Mouse (Mus musculus): Measurements from ENCODE around the gene Des. TPM values are rescaled to one million over a fixed set of nuclear protein-coding genes. Genes with fewer than 3 reads are reported as not detected.

The Des gene
- polyA plus RNA-seq, 1 experiment from 2014 or later: 42.9 TPM

GRCm38 (mm10) chr1:75382356-75383071, 22.4 kb downstream of the Des start:
- peaks cover 4% of the 10 kb centered on the region; the same call in 1 of the 2 replicates for H3K36me3 ChIP-seq (ENCODE audit: insufficient read depth)
- DNase-seq (peak; percentile 70), ATAC-seq (ENCODE audit: insufficient read depth) (peak; percentile 50)
- H3K9me3 ChIP-seq (ENCODE audit: low read depth, low read length): no peaks in the 10 kb centered on the region
- peaks cover 7% of the 10 kb centered on the region for H3K27me3 ChIP-seq (ENCODE audit: insufficient read depth, low read length)
- peak overlapping the region; percentile 62 for H3K4me3 ChIP-seq (ENCODE audit: low read depth, low read length)
- peak overlapping the region; percentile 78; the same call in 1 of the 2 replicates for H3K27ac ChIP-seq (ENCODE audit: low read depth)
- H3K4me1 ChIP-seq (ENCODE audit: insufficient read depth): peaks cover 11% of the 10 kb centered on the region
- no peak for TF ChIP-seq CTCF (IDR thresholded peaks at IDR 0.05; ENCODE audit: low read depth)
- H3K4me2 ChIP-seq: peak overlapping the region; percentile 78
- peak overlapping the region; percentile 57 for H3K9ac ChIP-seq
- WGBS: 1% methylated on average over 28 of the region's 28 CpGs

DNA sequence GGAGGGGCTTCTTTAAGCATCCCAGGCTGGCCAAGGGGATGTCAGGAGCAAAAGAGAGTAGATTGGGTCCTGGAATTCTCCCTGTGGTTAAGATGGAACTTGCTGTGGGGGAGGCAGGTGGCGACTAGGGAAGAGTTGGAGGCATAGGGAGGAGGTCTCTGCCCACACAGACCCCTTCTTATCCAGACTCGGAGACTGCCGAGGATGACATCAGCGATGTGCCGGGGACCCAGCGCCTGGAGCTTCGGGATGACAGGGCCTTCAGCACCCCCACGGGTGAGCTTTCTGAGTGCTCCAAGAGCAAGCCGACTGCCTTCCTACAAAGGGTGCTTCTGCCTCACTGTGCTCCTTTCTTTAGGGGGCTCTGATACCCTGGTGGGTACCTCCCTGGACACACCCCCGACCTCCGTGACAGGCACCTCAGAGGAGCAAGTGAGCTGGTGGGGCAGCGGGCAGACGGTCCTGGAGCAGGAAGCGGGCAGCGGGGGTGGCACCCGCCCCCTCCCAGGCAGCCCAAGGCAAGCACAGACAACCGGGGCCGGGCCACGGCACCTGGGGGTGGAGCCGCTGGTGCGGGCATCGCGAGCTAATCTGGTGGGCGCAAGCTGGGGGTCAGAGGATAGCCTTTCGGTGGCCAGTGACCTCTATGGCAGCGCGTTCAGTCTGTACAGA, 24.5 kb downstream of the Des start:
- no peak for ATAC-seq (ENCODE audit: insufficient read depth)
- Histone ChIP-seq H3K9ac (no peak overlapping the region), H3K36me3 (ENCODE audit: insufficient read depth) (peaks cover 12% of the 10 kb centered on the region; the same call in 1 of the 2 replicates), H3K4me3 (ENCODE audit: low read depth, low read length) (no peak overlapping the region), H3K27ac (ENCODE audit: low read depth) (no peak overlapping the region), H3K4me2 (no peak overlapping the region), H3K9me3 (ENCODE audit: low read depth, low read length) (no peaks in the 10 kb centered on the region), H3K27me3 (ENCODE audit: insufficient read depth, low read length) (peaks cover 25% of the 10 kb centered on the region), H3K4me1 (ENCODE audit: insufficient read depth) (peaks cover 21% of the 10 kb centered on the region)
- no peak for TF ChIP-seq CTCF (IDR thresholded peaks at IDR 0.05; ENCODE audit: low read depth)
- WGBS: 90% methylated on average over 27 of the region's 27 CpGs
- no peak for DNase-seq

GRCm38 (mm10) chr1:75385142-75385730, 25.1 kb downstream of the Des start:
- Histone ChIP-seq H3K4me2 (peak overlapping the region; percentile 10; the same call in 1 of the 2 replicates), H3K27ac (ENCODE audit: low read depth) (no peak overlapping the region), H3K4me3 (ENCODE audit: low read depth, low read length) (no peak overlapping the region), H3K36me3 (ENCODE audit: insufficient read depth) (peaks cover 12% of the 10 kb centered on the region; the same call in 1 of the 2 replicates), H3K27me3 (ENCODE audit: insufficient read depth, low read length) (peaks cover 25% of the 10 kb centered on the region), H3K9ac (peak overlapping the region; percentile 9; the same call in 1 of the 2 replicates), H3K4me1 (ENCODE audit: insufficient read depth) (peaks cover 21% of the 10 kb centered on the region), H3K9me3 (ENCODE audit: low read depth, low read length) (no peaks in the 10 kb centered on the region)
- DNase-seq (no peak), ATAC-seq (ENCODE audit: insufficient read depth) (no peak)
- no peak for TF ChIP-seq CTCF (IDR thresholded peaks at IDR 0.05; ENCODE audit: low read depth)
- WGBS: 61% methylated on average over 20 of the region's 20 CpGs

- Histone ChIP-seq H3K9ac (no peak overlapping the region), H3K27ac (ENCODE audit: low read depth) (no peak overlapping the region), H3K4me2 (no peak overlapping the region), H3K4me3 (ENCODE audit: low read depth, low read length) (no peak overlapping the region), H3K9me3 (ENCODE audit: low read depth, low read length) (no peaks in the 10 kb centered on the region), H3K4me1 (ENCODE audit: insufficient read depth) (peaks cover 21% of the 10 kb centered on the region), H3K36me3 (ENCODE audit: insufficient read depth) (peaks cover 17% of the 10 kb centered on the region; the same call in 1 of the 2 replicates), H3K27me3 (ENCODE audit: insufficient read depth, low read length) (peaks cover 25% of the 10 kb centered on the region)
- DNase-seq: peak; percentile 37
- 34% methylated on average over 4 of the region's 4 CpGs for WGBS
- TF ChIP-seq CTCF (IDR thresholded peaks at IDR 0.05; ENCODE audit: low read depth): no peak
- no peak for ATAC-seq (ENCODE audit: insufficient read depth)
These were observed 26.0 kb downstream of the Des start for GRCm38 (mm10) chr1:75386149-75386548.

GRCm38 (mm10) chr1:75387469-75387928, 27.4 kb downstream of the Des start:
- H3K27ac ChIP-seq (ENCODE audit: low read depth): no peak overlapping the region
- no peak overlapping the region for H3K9ac ChIP-seq
- peak overlapping the region; percentile 26 for H3K4me3 ChIP-seq (ENCODE audit: low read depth, low read length)
- H3K36me3 ChIP-seq (ENCODE audit: insufficient read depth): peaks cover 17% of the 10 kb centered on the region; the same call in 1 of the 2 replicates
- H3K4me2 ChIP-seq: peak overlapping the region; percentile 55
- WGBS: 29% methylated on average over 7 of the region's 7 CpGs
- no peak for DNase-seq
- peaks cover 17% of the 10 kb centered on the region for H3K4me1 ChIP-seq (ENCODE audit: insufficient read depth)
- TF ChIP-seq CTCF (IDR thresholded peaks at IDR 0.05; ENCODE audit: low read depth): no peak
- no peak for ATAC-seq (ENCODE audit: insufficient read depth)
- H3K9me3 ChIP-seq (ENCODE audit: low read depth, low read length): no peaks in the 10 kb centered on the region
- H3K27me3 ChIP-seq (ENCODE audit: insufficient read depth, low read length): peaks cover 23% of the 10 kb centered on the region

DNA sequence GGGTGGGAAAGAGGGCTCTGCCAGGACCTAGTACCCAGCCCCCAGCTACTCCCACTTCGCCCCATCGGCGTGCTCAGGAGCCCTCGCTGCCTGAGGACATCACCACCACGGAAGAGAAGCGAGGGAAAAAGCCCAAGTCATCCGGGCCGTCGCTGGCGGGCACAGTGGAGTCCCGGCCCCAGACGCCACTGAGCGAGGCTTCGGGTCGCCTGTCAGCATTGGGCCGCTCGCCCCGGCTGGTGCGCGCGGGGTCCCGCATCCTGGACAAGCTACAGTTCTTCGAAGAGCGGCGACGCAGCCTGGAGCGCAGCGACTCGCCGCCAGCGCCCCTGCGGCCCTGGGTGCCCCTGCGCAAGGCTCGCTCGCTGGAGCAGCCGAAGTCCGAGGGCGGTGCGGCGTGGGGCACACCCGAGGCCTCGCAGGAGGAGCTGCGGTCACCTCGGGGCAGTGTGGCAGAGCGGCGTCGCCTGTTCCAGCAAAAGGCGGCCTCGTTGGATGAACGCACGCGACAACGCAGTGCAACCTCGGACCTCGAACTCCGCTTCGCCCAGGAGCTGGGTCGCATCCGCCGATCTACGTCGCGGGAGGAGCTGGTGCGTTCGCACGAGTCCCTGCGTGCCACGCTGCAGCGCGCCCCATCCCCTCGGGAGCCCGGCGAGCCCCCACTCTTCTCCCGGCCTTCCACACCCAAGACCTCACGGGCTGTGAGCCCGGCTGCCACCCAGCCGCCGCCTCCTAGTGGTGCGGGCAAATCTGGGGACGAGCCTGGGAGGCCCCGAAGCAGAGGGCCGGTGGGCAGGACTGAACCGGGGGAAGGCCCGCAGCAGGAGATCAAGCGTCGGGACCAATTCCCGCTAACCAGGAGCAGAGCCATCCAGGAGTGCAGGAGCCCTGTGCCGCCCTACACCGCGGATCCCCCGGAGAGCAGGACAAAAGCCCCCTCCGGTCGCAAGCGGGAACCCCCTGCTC, 28.1 kb downstream of the Des start:
- 10% methylated on average over 94 of the region's 94 CpGs for WGBS
- Histone ChIP-seq H3K27ac (ENCODE audit: low read depth) (no peak overlapping the region), H3K9me3 (ENCODE audit: low read depth, low read length) (no peaks in the 10 kb centered on the region), H3K9ac (peak overlapping the region; percentile 36), H3K4me2 (peak overlapping the region; percentile 55), H3K4me3 (ENCODE audit: low read depth, low read length) (peak overlapping the region; percentile 26), H3K36me3 (ENCODE audit: insufficient read depth) (peaks cover 17% of the 10 kb centered on the region; the same call in 1 of the 2 replicates), H3K4me1 (ENCODE audit: insufficient read depth) (peaks cover 14% of the 10 kb centered on the region), H3K27me3 (ENCODE audit: insufficient read depth, low read length) (peaks cover 23% of the 10 kb centered on the region)
- peak; percentile 35 for DNase-seq
- peak; percentile 46 for ATAC-seq (ENCODE audit: insufficient read depth)
- TF ChIP-seq CTCF (IDR thresholded peaks at IDR 0.05; ENCODE audit: low read depth): no peak
